Mouse (Mus musculus) ES-E14 (cell line): ENCODE results near the gene Wnk2. TPM values are rescaled to one million over a fixed set of nuclear protein-coding genes. Genes with fewer than 3 reads are reported as not detected.

Source experiments
- DNase-seq: peaks from one replicate; pipeline ENCODE4 v3.0.0-alpha.2; 2013; ENCODE audit warnings: low read depth, low spot score
- H3K27ac ChIP-seq: 2 replicates; pipeline ENCODE4 v1.5.1; 2012; ENCODE audit warnings: low read depth, mild to moderate bottlenecking, low read length, moderate library complexity, mixed read lengths; ENCODE audit not compliant: poor library complexity, insufficient read depth, severe bottlenecking
- H3K36me3 ChIP-seq: 2 replicates; pipeline ENCODE4 v1.6.1; 2012; ENCODE audit warnings: mild to moderate bottlenecking, low read length, moderate library complexity, mixed read lengths; ENCODE audit not compliant: control insufficient read depth, poor library complexity, insufficient read depth, severe bottlenecking
- H3K4me1 ChIP-seq, 2 experiments: fragments of 150-350 bp in 1 of 2; sonication (generic) in 1 of 2; 2 replicates each; pipeline ENCODE4 v1.6.1; 2012; ENCODE audit warnings: low read length in 2 of 2, mild to moderate bottlenecking in 1 of 2, mixed read lengths in 1 of 2; ENCODE audit not compliant: control insufficient read depth in 2 of 2, insufficient read depth in 2 of 2, poor library complexity in 1 of 2
- H3K4me3 ChIP-seq, 2 experiments: fragments of 150-350 bp in 1 of 2; sonication (generic) in 1 of 2; 2 replicates each; pipeline ENCODE4 v1.5.1; 2012; ENCODE audit warnings: low read length in 2 of 2, low read depth in 1 of 2, mild to moderate bottlenecking in 1 of 2, mixed read lengths in 1 of 2; ENCODE audit not compliant: insufficient read depth in 1 of 2, poor library complexity in 1 of 2, severe bottlenecking in 1 of 2
- H3K9ac ChIP-seq: 2 replicates; pipeline ENCODE4 v1.6.1; 2012; ENCODE audit warnings: low read depth, mild to moderate bottlenecking, low read length, mixed read lengths; ENCODE audit not compliant: poor library complexity, insufficient read depth, severe bottlenecking
- H3K9me3 ChIP-seq: fragments of 150-350 bp; sonication (generic); 2 replicates; pipeline ENCODE4 v1.6.1; 2012; ENCODE audit warnings: low read depth, mild to moderate bottlenecking, low read length; ENCODE audit not compliant: control insufficient read depth, insufficient read depth
- CHD2 ChIP-seq: IDR thresholded peaks from 2 replicates; pipeline ENCODE4 v1.6.1; 2014; ENCODE audit warnings: mild to moderate bottlenecking, low read depth, low read length, inconsistent platforms
- HCFC1 ChIP-seq: IDR thresholded peaks from 2 replicates; pipeline ENCODE4 v1.6.1; 2012; ENCODE audit warnings: low read length, inconsistent platforms, borderline replicate concordance; ENCODE audit not compliant: insufficient read depth
- MAFK ChIP-seq: IDR thresholded peaks from 2 replicates; pipeline ENCODE4 v1.6.1; 2014; ENCODE audit warnings: mild to moderate bottlenecking, low read depth, low read length, inconsistent platforms; ENCODE audit not compliant: insufficient read depth
- ZC3H11A ChIP-seq: IDR thresholded peaks from 2 replicates; pipeline ENCODE4 v1.6.1; 2012; ENCODE audit warnings: low read depth, mild to moderate bottlenecking, inconsistent platforms, low read length, borderline replicate concordance
- ZNF384 ChIP-seq: IDR thresholded peaks from 2 replicates; pipeline ENCODE4 v1.6.1; 2012; ENCODE audit warnings: low read depth, low read length, inconsistent platforms
- in situ Hi-C, 2 experiments: fragments of 600-800 bp; cut with MboI; formaldehyde crosslinking; loops; one replicate each; pipeline ENCODE4 v1.15.1; 2025; ENCODE audit warnings: low sequenced_read_pairs in 2 of 2, inconsistent platforms in 1 of 2; ENCODE audit not compliant: unreplicated experiment in 2 of 2
- total RNA-seq: library from RNA; depleted of rRNA; stranded (reverse); fragments of 300-350 nt; gene quantifications from 2 replicates; pipeline ENCODE4 v1.2.3, GENCODE M21; 2012

Wnk2 gene
- total RNA-seq, 1 experiment = 1.6 TPM

DNA sequence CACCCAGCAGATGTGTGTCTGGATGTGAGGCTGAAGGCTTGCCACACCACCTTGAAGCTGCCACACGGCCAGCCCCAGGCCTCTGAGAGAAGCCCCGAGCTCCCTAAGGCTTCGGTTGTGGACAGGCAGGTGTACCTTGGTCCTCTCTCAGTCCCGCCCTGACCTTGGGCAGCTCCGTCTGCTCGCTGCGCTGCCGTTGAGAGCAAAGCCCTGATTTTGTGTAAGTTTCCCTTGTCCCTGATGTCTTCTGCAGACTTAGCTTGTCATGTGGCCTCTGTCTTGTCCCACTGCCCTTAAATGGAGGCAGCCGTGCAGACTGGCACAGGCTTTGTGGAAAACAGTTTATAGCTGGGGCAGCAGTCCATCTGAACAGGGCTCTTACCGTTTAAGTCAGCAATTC, 6.2 kb upstream of the Wnk2 start:
- no peaks in the 10 kb centered on the region for H3K4me1 ChIP-seq
- H3K36me3 ChIP-seq = no peaks in the 10 kb centered on the region
- DNase-seq = no peak
- in situ Hi-C loops = loop anchor here in 1 of 2 experiments (25.0 kb wide), 1 partner anchor 492 kb away; the partner anchor contains the start of gene Barx1
- no peak overlapping the region for H3K4me3 ChIP-seq
- H3K9ac ChIP-seq = no peak overlapping the region
- no peak for TF ChIP-seq ZC3H11A
- TF ChIP-seq CHD2 = no peak
- no peak for TF ChIP-seq ZNF384
- TF ChIP-seq MAFK = no peak
- no peak for TF ChIP-seq HCFC1
- no peaks in the 10 kb centered on the region for H3K9me3 ChIP-seq
- H3K27ac ChIP-seq = no peak overlapping the region

DNA sequence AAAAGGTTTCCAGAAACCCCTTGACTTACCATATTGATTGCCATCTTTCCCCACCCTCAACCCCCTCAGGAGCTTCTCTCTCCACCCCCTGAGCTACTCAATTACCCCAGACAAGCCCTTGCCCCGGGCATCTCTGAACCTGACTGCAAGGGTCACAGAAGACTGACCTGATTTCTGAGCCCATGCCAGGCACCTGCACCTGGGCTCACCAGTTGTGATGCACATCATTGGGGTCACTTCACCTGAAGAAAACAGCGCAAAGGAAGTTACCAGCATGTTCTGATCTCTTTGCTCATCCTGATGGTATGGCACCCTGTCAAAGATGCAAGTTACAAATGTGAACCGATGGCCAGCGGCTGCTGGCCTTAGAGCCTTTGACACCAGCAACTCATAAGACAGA, 873 bp upstream of the Wnk2 start:
- peaks cover 0 to 5% of the 10 kb centered on the region in 2 experiments; a peak in 1 of 4 replicates for H3K4me1 ChIP-seq
- H3K36me3 ChIP-seq = no peaks in the 10 kb centered on the region
- H3K4me3 ChIP-seq = no peak overlapping the region
- TF ChIP-seq ZNF384 (no peak), MAFK (no peak), CHD2 (no peak), ZC3H11A (no peak), HCFC1 (no peak)
- in situ Hi-C loops = no loop called here
- no peaks in the 10 kb centered on the region for H3K9me3 ChIP-seq
- no peak for DNase-seq
- no peak overlapping the region for H3K9ac ChIP-seq
- no peak overlapping the region for H3K27ac ChIP-seq

DNA sequence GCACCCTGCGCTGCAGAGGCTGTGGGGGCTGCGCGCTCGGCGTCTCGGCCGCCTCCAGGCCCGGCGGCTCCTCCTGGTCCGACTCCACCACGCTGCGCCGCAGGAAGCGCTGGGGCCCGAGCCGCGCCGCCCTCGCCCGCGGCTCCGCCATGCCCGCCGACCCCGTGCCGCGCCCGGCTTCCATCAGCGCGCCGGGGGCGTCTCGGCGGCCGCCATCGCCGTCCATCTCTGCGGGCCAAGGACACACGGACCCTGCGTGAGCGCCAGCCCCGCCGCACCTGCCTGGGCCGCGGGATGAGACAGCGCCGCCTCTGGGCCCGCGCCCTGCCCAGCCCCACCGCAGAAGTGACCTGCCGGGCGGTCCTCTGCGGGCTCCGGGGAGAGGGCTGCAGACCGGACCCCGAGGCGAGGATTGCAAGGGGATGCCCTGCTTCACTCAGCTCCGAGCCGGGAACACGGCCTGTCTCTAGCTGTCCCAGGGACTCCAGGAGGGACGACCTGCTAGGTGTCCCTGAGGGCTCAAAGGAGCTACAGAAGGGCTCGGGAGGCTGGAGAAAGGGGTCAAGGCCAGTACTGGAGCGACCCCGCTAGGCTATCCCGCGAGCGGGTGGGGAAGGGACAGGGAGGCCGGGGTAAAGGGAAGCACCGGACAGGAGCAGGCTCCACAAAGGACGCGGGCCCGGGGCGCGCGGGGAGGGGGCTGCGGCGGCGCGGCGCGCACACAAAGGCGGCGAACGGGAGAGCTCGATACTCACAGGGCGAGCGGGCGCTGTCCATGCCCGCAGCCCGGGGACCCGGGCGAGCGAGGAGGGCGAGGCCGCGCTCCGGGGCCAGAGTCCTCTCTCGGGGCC, 582 bp downstream of the Wnk2 start:
- no peak for TF ChIP-seq ZC3H11A
- no peak for TF ChIP-seq HCFC1
- TF ChIP-seq CHD2 = no peak
- no peak for TF ChIP-seq MAFK
- TF ChIP-seq ZNF384 = no peak
- peaks cover 0 to 5% of the 10 kb centered on the region in 2 experiments; a peak in 1 of 4 replicates for H3K4me1 ChIP-seq

DNA sequence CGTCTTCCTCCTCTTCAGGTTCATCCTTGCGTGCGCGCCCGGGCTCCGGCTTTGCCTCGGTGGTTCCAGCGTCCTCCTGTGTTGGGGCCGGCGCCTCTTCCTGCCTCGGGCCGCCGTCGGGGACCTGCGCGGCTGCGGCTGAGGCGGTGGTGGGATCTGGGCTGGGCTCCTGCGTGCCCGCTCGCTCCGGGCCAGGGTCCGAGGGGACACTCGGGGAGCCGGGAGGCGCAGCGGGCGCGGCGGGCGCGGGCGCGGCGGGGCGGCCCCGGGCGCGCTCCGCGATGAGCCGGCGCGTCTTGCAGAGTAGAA, 1.2 kb downstream of the Wnk2 start:
- in situ Hi-C loops = no loop called here
- Histone ChIP-seq H3K9ac (peak overlapping the region; percentile 54), H3K9me3 (no peaks in the 10 kb centered on the region), H3K4me3 (peak overlapping the region; percentile 78 to 80), H3K36me3 (no peaks in the 10 kb centered on the region), H3K4me1 (peaks cover 0 to 5% of the 10 kb centered on the region in 2 experiments; a peak in 1 of 4 replicates), H3K27ac (no peak overlapping the region)
- DNase-seq = no peak
- TF ChIP-seq ZC3H11A (no peak), MAFK (no peak), ZNF384 (no peak), CHD2 (no peak)

More for the DNA sequence above, 582 bp downstream of the Wnk2 start:
- Histone ChIP-seq H3K36me3 (no peaks in the 10 kb centered on the region), H3K4me3 (peak overlapping the region; percentile 78 to 80), H3K27ac (no peak overlapping the region), H3K9ac (peak overlapping the region; percentile 54), H3K9me3 (no peaks in the 10 kb centered on the region)
- DNase-seq = no peak
- in situ Hi-C loops = no loop called here
